Mouse (Mus musculus) CD4-positive, CD25-positive, alpha-beta regulatory T cell, adult 4 months (primary cell): Measurements from ENCODE around the gene Gabrr3. TPM values are rescaled to one million over a fixed set of nuclear protein-coding genes. Genes with fewer than 3 reads are reported as not detected.

Experiments used
- ATAC-seq: one replicate; pipeline ENCODE4 v1.8.0; 2017
- polyA plus RNA-seq, 2 experiments: library from polyadenylated mRNA; unstranded; fragments of 100-300 nt; shearing (Covaris generic); gene quantifications; one replicate each; pipeline ENCODE4 v1.2.1; 2017

Gabrr3 gene
- not detected for polyA plus RNA-seq

DNA sequence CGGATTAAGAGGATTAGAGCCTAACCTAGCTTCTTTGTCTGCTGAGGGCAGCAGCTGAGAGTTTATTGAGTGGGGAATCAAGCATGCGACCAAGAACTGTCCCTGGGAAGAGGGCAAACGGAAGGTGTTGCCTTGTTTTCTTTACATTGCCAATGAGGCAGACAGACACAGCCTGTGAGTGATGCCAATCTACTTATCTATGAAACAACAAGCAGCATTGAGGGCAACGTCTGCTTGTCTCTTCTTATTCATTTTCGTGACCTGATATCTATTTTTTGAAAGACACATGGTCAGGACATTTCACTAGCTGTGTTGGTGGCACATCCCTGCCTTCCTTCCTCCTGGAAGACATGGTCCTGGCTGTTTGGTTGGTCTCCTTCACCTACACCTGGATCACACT, at the start of gene Gabrr3:
Gene Gabrr3 (plus strand): TSS at position 301 of the 400 bp plus-strand sequence.
- no peak for ATAC-seq

DNA sequence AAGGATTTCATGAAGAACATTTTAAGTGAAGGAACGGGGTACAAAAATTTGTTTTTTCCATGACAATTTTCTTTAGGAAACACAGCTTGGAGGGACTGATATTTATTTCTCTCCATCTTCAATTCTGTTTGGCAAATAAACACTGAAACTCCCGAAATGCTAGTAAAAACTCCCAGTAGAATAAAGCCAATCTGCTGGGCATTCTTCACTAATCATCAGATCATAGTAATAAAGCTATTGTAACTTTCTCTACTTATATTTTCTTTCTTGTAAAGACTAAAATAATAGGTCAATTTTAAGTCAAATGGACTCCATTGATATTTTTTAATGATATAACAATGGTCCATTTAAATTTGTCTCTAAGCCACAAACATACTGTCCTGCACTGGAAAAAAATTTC, 43.2 kb upstream of the Gabrr3 start, which contains the start of gene Olfr209:
Gene Olfr209 (minus strand): TSS at position 101 of the 400 bp plus-strand sequence.
- no peak for ATAC-seq

DNA sequence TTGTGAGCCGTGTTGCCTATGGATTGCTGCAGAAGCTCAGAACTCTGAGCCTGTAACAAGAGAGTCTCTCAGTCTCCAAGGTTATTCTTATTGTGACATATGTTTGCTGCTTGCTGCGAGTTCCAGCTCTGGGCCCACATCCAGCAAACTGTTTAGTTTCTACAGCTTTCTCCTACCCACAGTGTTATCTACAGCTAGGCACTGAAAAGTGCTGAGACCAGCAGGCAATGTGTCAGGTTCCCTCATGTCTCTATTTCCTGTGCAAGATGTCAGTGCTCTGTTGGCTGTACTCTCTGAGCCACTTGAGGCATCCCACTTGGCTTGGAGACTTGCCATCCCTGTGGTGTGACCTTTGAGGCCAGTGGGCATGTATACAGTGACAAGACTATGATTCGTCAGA, 13.8 kb upstream of the Gabrr3 start:
- ATAC-seq = peak; percentile 43

DNA sequence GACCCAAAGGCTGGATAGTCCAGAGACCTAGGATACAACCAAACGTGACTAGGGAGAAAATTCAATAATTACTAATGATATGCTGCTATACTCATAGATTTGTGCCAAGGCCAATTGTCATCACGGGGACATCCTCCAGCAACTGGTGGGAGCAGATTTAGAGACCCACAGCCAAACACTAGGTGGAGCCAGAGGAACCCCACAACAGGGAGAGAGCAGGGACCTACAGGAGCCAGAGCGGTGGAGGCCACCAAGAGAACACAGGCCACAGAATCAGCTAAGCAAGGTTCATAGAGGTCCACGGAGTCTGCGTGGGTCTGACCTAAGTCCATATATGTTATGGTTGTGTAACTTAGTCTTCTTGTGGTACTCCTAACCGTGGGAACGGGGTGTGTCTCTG, 6.0 kb upstream of the Gabrr3 start:
- ATAC-seq = no peak

DNA sequence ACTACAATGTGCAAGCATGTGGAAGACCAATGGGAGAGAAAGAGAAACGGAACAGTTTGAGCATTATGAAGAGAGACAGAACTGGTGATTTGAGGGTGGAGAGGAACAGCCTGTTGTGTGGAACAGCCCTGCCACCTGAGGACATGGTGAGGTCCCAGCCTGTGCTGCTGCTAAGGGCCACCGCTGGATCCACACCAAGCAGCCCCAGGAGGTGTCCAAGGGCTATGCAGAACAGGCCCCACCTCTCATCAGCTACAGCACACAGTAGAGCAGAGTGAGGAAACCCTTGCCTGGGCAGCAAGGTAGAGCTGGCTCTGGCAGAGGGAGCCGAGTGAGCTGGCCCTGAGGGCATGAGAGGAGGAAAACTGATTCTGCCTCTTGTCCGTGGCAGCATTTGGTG, 5.1 kb upstream of the Gabrr3 start:
- no peak for ATAC-seq

DNA sequence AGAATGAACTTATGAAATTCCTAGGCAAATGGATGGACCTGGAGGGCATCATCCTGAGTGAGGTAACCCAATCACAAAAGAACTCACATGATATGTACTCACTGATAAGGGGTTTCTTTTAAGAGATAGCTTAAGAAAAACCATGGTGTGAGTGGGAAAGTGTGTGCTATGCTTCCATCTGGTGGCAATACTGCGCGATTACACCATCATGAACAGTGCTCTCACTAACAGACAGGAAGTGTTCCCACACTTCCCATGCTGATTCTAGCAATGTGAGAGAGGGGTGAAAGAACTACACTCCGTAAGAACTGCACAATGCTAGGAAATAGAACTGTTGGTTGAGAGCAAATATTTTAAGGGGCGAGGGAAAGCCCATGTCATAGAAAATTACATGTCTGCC, 3.4 kb upstream of the Gabrr3 start:
- ATAC-seq = peak; percentile 93

DNA sequence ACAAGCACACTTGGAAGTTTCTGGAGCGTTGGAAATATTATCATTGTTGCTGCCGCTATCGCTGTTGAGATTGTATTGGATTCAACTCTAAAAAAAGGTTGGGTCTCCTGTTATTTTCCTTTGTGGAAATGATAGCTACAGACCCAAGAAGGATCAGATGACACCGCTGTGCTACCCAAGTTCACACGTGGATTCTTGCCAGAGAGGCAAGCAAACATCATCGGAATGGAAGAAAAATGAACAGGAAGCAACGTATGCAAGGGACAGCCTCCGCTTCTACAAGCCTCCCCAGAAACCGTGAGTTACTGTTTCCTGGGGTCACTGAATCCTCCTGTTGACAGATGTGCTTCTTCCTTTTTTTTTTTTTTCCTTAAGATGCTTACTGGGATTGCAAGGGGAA, 2.3 kb upstream of the Gabrr3 start:
- ATAC-seq = no peak

DNA sequence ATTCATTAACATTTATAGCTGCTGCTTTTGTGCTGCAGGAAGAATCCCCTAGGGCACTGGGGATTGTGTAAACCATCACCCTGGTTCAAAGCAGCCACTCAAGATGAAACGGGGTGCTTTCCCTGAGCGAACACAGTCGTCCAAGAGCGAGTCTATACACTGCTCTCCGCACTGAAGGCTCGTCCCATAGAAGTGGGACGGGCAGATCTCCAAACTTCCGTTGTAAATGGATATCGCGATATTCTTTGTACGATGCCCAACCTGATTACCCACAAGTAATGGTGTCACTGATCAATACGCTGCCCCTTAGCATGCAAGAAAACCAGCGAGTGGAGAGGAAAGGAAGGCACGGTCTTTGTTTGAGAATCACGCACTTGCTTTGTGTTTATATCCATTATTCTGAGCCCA, 2.2 kb downstream of the Gabrr3 start:
- ATAC-seq = no peak

DNA sequence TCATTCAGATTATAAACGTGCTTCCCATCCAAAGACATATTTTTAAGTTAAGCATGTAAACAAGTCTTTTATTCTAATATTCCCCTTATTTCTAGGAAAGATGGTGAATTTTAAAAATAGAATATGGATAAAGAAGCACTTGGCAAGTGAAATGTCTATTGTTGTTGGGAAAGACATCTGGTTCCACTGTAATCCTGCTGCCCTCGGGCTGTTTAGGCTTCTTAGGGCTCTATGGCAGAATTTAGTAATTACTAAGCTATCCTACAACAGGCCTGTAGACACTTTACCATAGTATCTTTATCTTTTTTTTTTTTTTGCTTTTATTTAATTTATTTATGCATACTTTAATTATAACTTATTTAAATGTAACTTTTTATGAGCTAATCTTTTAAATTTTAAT, 2.7 kb downstream of the Gabrr3 start:
- ATAC-seq = no peak

DNA sequence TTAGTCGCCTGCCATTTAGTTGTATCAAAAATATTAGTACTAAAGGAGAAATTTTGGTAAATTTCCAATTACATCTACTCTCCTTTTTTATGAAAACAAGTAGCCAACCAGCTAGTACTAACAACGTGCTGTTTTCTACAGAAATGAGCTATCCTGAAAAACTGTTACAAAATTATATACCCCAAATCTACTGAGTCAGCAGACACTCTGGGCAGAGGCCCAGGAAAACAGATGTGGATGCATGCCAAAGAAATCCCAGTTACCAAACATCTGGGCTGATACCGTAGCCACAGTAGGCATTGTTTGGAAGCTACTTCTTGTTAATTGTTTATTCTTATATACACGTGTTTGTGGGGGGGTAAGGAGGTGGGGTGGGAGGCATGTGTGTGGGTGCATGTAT, 6.3 kb downstream of the Gabrr3 start:
- no peak for ATAC-seq

DNA sequence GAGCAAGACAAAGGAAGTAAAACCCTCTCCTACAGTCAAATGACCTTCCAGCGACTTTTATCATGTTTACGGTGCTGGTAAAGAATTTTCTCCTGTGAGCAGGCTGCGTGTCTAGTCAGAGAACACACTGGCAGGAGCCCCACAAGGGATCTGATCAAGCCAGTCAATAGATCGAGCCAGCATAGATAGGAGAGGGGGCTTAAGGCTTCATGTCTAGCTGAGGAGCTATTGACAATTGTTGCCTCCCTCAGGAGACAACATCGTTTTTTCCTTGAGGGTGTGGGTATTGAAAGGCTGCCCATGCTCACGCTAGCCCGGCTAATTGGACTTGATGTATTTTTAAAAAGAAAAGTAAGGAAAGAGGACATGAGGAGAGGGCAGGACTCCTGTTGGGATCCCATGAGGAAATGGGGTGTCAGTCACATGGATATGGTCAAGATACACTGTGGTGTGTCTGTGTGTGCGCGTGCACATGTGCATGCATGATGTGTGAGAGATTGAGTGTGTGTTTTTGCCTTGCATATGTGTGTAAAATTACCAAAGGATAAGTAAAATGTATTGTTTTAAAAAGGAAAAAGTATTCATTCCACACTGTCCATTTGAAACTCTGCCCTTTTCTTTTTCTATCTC, 13.2 kb downstream of the Gabrr3 start:
- ATAC-seq = no peak

DNA sequence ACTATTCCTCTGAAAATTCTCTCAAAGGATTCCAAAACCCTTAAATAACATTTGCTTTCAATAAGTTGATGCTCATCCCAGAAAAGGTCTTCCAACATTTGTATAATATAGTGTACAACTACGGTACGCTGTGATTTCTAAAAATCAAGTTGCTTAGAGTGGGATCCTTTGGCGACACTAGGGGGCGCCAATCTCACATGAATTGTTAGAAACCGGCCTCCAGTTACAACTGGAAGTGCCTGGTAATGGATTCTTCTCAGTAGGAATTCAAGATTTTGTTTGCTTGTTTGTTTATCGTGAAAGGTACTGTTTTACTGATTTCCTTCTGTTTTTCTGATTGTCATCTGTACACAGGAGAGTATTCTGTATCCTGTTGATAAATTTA, 13.7 kb downstream of the Gabrr3 start:
- peak; percentile 97 for ATAC-seq

DNA sequence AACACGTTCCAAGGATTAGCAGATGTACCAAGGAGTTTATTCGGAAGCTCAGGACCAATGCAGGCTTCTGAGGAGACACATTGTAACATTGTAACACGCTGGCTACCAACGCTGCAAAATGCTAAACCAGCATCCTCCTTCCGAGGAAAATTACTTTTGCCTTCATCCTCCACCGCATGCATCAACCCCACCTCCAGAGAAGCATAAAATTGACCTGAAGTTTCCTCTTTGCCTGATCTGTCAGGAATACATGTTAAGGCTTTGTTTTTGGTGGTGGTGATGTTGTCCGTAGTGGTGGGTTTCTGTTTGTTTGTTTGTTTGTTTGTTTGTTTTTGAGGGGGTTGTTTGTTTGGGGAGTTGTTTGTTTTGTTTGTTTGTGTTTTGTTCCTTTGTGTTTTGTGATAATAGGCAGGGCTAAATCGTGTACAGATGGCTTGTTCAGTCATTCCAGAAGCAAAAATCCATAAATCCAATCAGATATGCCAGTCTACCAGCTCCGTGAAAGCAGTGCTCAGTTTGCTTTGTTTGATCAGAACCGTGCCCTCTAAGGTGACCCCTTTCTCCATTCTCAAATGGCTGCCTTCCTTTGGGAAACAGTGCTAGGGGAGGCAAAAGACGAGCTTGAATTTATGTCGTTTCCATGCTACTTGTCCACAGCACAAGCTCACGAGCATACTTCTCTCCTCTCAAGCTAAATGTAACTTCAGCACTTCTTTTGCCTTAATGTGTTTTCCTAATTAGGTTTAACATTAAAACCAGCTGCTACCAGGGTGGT, 14.6 kb downstream of the Gabrr3 start:
- ATAC-seq = no peak

DNA sequence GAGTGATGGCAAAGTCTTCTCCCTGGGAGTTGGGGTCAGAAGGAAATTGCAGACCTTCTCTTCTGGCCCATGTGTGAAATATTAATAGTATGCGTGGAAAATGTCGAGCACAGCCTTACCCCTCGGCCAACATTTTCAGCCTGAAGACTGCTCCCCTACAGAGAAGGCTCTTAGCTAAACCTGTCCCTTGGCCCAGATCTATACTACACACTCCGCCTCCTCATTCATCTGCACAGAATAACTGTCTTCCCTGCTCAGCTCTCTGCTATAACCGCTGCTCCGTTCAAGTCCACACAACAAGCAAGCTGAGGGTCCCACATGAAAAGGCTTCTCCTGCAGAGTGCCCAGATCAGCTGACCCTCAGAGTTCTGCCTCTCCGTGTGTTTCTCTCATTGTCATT, 20.8 kb downstream of the Gabrr3 start:
- no peak for ATAC-seq

DNA sequence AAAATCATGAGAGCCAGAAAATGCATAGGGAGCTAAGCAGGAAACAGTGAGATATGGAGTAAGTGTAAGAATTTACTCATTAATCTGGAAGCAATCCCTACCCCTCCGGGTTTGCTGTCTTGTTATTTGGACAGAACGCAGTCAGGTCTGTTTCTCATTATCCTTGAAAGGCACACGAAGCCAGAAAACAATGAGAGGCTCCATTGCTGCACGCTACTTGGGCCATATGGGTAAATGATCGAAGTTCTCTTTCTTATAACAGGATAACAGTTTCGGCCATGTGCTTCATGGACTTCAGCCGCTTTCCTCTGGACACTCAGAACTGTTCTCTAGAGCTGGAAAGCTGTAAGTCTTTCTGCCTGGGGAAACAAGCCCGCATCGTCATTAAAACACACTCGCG, 26.0 kb downstream of the Gabrr3 start:
- no peak for ATAC-seq

DNA sequence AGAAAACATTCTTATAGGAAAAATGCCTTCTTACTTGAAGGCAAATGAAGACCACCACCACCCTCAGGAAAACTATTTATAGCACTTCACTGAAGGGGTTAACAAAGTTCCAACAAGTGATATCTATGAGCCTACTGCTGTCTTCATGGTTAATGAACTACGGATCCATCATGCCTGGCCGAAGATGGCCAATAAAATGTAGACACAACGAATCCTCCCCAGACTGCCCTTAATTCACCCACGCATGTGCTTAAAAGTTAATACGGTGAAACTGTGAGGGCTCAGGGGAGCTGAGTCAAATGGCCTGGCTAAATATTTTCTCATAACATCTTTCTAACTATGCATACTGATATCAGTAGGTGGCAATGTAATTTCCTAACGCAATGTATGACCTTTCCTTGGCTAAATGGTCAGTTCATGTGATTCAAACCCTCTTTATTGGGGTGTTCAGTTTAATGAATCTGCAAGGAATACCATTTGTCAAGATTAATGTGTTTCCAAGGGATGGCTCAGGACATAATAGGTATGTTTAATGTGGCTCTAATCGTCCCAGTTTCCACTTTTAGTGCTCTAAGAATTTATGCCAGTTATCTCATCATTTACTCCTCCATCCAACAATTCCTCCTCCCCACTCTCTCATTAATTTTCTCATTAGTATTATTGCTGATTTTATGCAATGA, 37.9 kb downstream of the Gabrr3 start:
- ATAC-seq = no peak

DNA sequence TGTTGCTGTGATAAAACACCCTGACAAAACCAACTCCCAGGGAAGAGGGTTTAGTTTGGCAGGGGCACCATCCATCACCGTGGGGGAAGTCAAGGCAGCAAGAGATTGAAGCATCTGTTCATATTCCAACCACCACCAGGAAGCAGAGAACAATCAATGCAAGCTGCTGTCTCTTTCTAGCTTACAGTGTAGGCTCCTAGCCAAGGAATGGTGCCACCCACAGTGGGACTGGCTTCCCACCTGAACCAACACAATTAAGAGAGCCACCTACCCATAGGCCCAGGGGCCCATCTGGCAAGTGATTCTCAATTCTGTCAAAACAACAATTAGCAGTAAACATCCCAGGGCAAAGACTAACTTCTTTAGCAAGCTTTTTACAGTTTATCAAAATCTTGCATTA, 41.0 kb downstream of the Gabrr3 start:
- no peak for ATAC-seq

DNA sequence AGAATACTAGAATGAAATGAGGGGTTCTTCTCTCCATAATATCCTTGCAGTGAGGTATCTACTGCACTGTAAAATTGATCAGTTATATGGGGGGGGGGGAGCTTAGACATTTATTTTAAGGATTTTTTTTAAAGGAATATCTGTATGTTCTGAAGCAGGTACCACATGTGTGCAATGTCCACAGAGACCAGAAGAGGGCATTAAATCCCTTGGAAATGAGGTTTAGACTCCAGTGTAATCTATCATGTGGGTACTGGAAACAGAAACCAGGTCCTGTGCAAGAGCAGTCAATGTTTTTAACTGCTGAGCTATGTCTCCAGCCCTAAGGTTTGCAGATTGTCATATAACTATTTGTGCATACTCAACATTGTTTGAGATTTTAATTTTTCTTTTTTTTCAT, 42.0 kb downstream of the Gabrr3 start:
- peak; percentile 41 for ATAC-seq

DNA sequence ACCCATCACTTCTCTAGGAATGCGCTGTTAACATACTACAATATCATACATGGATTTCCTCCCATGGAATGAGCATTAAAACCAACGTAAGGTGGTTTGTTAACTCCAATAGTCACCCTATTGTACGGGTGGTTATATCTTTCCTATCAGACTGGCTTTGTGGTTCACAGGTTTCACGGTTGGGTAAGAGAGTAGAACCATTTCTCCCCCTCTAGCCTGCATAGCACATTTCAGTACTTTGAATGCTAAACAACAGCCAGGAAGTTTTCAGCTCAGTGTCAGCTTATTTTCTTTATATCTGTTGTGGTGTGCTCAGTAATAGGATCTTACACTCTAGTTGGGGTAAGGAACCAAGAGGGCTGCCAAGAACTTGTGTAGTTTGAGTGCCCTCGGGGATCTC, 44.7 kb downstream of the Gabrr3 start:
- ATAC-seq = no peak

DNA sequence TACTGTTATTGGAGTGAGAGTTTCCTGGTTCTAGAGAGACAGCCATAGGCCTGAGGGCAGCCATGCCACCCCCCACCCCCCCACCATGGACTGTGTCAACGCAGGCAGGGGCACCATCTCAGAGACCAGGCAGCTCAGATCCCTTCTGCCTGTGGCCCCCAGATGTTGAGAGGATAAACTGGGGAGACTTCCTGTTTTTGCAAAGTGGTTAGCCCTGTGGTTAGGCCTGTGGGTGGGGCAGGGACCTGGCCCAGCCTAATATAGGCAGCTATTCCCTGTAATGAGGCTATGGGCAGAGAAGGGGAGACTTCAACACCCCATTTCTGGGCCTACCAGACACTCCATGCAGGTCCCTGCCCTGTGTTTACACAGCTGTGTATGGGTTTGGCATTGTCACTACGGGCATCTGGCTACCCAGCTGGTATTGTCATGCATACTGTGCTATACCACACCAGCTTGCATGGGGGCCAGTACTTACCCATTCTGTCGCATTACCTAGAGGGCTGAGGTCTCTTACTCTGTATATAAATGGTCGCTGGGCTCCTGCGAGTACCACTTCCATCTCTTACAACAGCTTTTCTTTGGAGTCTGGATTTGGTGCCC, 52.2 kb downstream of the Gabrr3 start:
- ATAC-seq = peak; percentile 86

DNA sequence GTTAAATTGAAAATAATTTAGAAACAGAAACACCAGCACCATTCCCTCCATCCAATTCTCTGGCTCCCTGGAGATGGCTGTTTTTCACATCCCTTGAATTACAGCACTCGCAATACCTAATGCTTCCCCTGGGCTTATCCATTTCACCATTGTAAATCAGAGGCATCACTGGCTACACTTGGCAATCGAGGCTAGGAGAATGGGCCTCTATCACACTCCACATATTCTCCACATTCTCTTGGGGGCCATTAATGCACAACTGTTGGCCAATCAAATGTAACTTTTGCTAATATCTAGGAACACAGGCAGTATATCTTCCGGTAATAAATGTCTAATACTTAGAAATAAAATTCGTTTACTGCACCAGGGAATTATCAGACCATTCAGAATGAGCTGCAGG, 56.4 kb downstream of the Gabrr3 start:
- ATAC-seq = no peak

DNA sequence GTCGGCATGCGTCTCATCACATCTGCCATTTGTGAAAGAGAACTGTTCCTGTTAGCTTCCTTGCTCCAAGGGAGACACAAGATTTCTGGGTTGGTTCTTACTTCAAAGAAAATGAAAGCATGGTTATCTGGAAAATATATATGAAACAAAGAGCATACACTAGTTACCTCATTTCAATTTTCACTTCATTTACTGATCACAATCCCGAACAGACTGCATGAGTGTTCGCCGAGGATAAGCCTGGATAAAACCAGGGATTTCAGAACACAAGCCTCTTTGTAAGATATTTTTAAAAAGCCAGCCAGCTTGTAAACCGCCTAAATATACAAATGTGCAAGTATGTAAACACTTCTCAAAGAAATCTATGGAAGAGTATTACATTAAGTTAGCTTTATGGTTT, 56.8 kb downstream of the Gabrr3 start:
- no peak for ATAC-seq

DNA sequence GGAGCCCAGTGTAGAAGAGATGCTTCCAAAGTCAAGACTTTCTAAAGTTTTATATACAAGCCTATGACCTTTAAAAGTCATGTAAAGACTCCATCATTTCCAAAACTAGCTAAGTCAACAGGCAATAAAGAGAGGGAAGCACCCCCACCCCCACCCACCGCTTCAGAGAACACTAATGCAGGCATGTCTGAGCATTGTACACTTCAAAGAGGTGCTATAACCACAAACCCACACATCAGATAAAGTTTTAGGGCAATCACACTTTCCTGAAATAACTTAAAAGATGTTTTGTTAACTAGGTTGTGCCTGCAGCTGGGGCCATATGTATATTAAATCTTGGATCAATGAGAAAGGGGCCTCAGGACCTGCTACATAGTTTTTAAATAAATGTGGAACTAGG, 62.7 kb downstream of the Gabrr3 start:
- ATAC-seq = peak; percentile 46
